Mouse (Mus musculus): ENCODE results near the gene Cdkl1. TPM values are rescaled to one million over a fixed set of nuclear protein-coding genes. Genes with fewer than 3 reads are reported as not detected.

The Cdkl1 gene
- polyA plus RNA-seq, 1 experiment from 2014 or later, result 2.3 TPM

GRCm38 (mm10) chr12:69807399-69807985, 16.4 kb upstream of the Cdkl1 start:
- no peak overlapping the region for H3K27ac ChIP-seq (replicated peaks)
- WGBS, result 80% methylated on average over 11 of the region's 11 CpGs
- no peaks in the 10 kb centered on the region for H3K4me1 ChIP-seq (replicated peaks; ENCODE audit: control insufficient read depth, insufficient read depth)
- H3K27me3 ChIP-seq (ENCODE audit: control insufficient read depth, insufficient read depth, low read length), result no peaks in the 10 kb centered on the region
- no peak for DNase-seq (ENCODE audit: low spot score)
- H3K4me2 ChIP-seq (replicated peaks; ENCODE audit: low read depth), result no peak overlapping the region
- no peak for ATAC-seq (ENCODE audit: low FRiP score, low TSS enrichment)
- H3K9me3 ChIP-seq (ENCODE audit: control insufficient read depth, low read length), result no peaks in the 10 kb centered on the region
- peaks cover 21% of the 10 kb centered on the region for H3K36me3 ChIP-seq (ENCODE audit: control insufficient read depth, insufficient read depth, low read length)
- no peak overlapping the region for H3K9ac ChIP-seq (ENCODE audit: low read length)
- TF ChIP-seq EP300 (optimal IDR thresholded peaks at IDR 0.05), result no peak
- no peak for TF ChIP-seq CTCF (IDR thresholded peaks at IDR 0.05; ENCODE audit: low read depth)
- no peak overlapping the region for H3K4me3 ChIP-seq (ENCODE audit: low read depth, low read length)

- no peaks in the 10 kb centered on the region for H3K4me1 ChIP-seq (replicated peaks; ENCODE audit: control insufficient read depth, insufficient read depth)
- DNase-seq (ENCODE audit: low spot score) (no peak), ATAC-seq (ENCODE audit: low FRiP score, low TSS enrichment) (no peak)
- H3K4me2 ChIP-seq (replicated peaks; ENCODE audit: low read depth), result no peak overlapping the region
- TF ChIP-seq EP300 (optimal IDR thresholded peaks at IDR 0.05), result no peak
- TF ChIP-seq CTCF (IDR thresholded peaks at IDR 0.05; ENCODE audit: low read depth), result no peak
- no peak overlapping the region for H3K4me3 ChIP-seq (ENCODE audit: low read depth, low read length)
- 80% methylated on average over 6 of the region's 6 CpGs for WGBS
- peaks cover 21% of the 10 kb centered on the region for H3K36me3 ChIP-seq (ENCODE audit: control insufficient read depth, insufficient read depth, low read length)
- H3K27me3 ChIP-seq (ENCODE audit: control insufficient read depth, insufficient read depth, low read length), result no peaks in the 10 kb centered on the region
- no peak overlapping the region for H3K9ac ChIP-seq (ENCODE audit: low read length)
- H3K27ac ChIP-seq (replicated peaks), result no peak overlapping the region
- H3K9me3 ChIP-seq (ENCODE audit: control insufficient read depth, low read length), result no peaks in the 10 kb centered on the region
These were observed 14.1 kb upstream of the Cdkl1 start for GRCm38 (mm10) chr12:69805148-69805547.

- Histone ChIP-seq H3K27ac (replicated peaks) (no peak overlapping the region), H3K36me3 (ENCODE audit: control insufficient read depth, insufficient read depth, low read length) (peaks cover 21% of the 10 kb centered on the region), H3K4me1 (replicated peaks; ENCODE audit: control insufficient read depth, insufficient read depth) (no peaks in the 10 kb centered on the region), H3K27me3 (ENCODE audit: control insufficient read depth, insufficient read depth, low read length) (no peaks in the 10 kb centered on the region), H3K9me3 (ENCODE audit: control insufficient read depth, low read length) (no peaks in the 10 kb centered on the region), H3K9ac (ENCODE audit: low read length) (no peak overlapping the region), H3K4me3 (ENCODE audit: low read depth, low read length) (no peak overlapping the region), H3K4me2 (replicated peaks; ENCODE audit: low read depth) (no peak overlapping the region)
- ATAC-seq (ENCODE audit: low FRiP score, low TSS enrichment) (no peak), DNase-seq (ENCODE audit: low spot score) (no peak)
- 90% methylated on average over 10 of the region's 10 CpGs for WGBS
- TF ChIP-seq CTCF (IDR thresholded peaks at IDR 0.05; ENCODE audit: low read depth) (no peak), EP300 (optimal IDR thresholded peaks at IDR 0.05) (no peak)
These were observed 13.5 kb upstream of the Cdkl1 start for GRCm38 (mm10) chr12:69804393-69805070.

- no peak for DNase-seq (ENCODE audit: low spot score)
- 80% methylated on average over 4 of the region's 6 CpGs for WGBS
- Histone ChIP-seq H3K4me3 (ENCODE audit: low read depth, low read length) (no peak overlapping the region), H3K4me1 (replicated peaks; ENCODE audit: control insufficient read depth, insufficient read depth) (no peaks in the 10 kb centered on the region), H3K36me3 (ENCODE audit: control insufficient read depth, insufficient read depth, low read length) (peaks cover 18% of the 10 kb centered on the region), H3K4me2 (replicated peaks; ENCODE audit: low read depth) (no peak overlapping the region), H3K27me3 (ENCODE audit: control insufficient read depth, insufficient read depth, low read length) (no peaks in the 10 kb centered on the region), H3K27ac (replicated peaks) (no peak overlapping the region), H3K9ac (ENCODE audit: low read length) (no peak overlapping the region), H3K9me3 (ENCODE audit: control insufficient read depth, low read length) (no peaks in the 10 kb centered on the region)
- TF ChIP-seq CTCF (IDR thresholded peaks at IDR 0.05; ENCODE audit: low read depth) (no peak), EP300 (optimal IDR thresholded peaks at IDR 0.05) (no peak)
- no peak for ATAC-seq (ENCODE audit: low FRiP score, low TSS enrichment)
These were observed 12.1 kb upstream of the Cdkl1 start for GRCm38 (mm10) chr12:69803196-69803595.

- no peaks in the 10 kb centered on the region for H3K9me3 ChIP-seq (ENCODE audit: control insufficient read depth, low read length)
- no peak overlapping the region for H3K4me2 ChIP-seq (replicated peaks; ENCODE audit: low read depth)
- no peak for TF ChIP-seq CTCF (IDR thresholded peaks at IDR 0.05; ENCODE audit: low read depth)
- TF ChIP-seq EP300 (optimal IDR thresholded peaks at IDR 0.05), result no peak
- H3K36me3 ChIP-seq (ENCODE audit: control insufficient read depth, insufficient read depth, low read length), result peaks cover 10% of the 10 kb centered on the region
- WGBS, result 81% methylated on average over 4 of the region's 4 CpGs
- no peaks in the 10 kb centered on the region for H3K27me3 ChIP-seq (ENCODE audit: control insufficient read depth, insufficient read depth, low read length)
- H3K27ac ChIP-seq (replicated peaks), result no peak overlapping the region
- no peak overlapping the region for H3K9ac ChIP-seq (ENCODE audit: low read length)
- H3K4me3 ChIP-seq (ENCODE audit: low read depth, low read length), result no peak overlapping the region
- ATAC-seq (ENCODE audit: low FRiP score, low TSS enrichment) (no peak), DNase-seq (ENCODE audit: low spot score) (no peak)
- no peaks in the 10 kb centered on the region for H3K4me1 ChIP-seq (replicated peaks; ENCODE audit: control insufficient read depth, insufficient read depth)
These were observed 9.5 kb upstream of the Cdkl1 start for GRCm38 (mm10) chr12:69800586-69800985.

- ATAC-seq (ENCODE audit: low FRiP score, low TSS enrichment) (no peak), DNase-seq (ENCODE audit: low spot score) (no peak)
- no peak overlapping the region for H3K9ac ChIP-seq (ENCODE audit: low read length)
- no peak for TF ChIP-seq CTCF (IDR thresholded peaks at IDR 0.05; ENCODE audit: low read depth)
- TF ChIP-seq EP300 (optimal IDR thresholded peaks at IDR 0.05), result no peak
- H3K27me3 ChIP-seq (ENCODE audit: control insufficient read depth, insufficient read depth, low read length), result no peaks in the 10 kb centered on the region
- WGBS, result 91% methylated on average over 3 of the region's 3 CpGs
- H3K4me2 ChIP-seq (replicated peaks; ENCODE audit: low read depth), result no peak overlapping the region
- no peaks in the 10 kb centered on the region for H3K9me3 ChIP-seq (ENCODE audit: control insufficient read depth, low read length)
- H3K36me3 ChIP-seq (ENCODE audit: control insufficient read depth, insufficient read depth, low read length), result no peaks in the 10 kb centered on the region
- H3K4me1 ChIP-seq (replicated peaks; ENCODE audit: control insufficient read depth, insufficient read depth), result no peaks in the 10 kb centered on the region
- H3K27ac ChIP-seq (replicated peaks), result no peak overlapping the region
- no peak overlapping the region for H3K4me3 ChIP-seq (ENCODE audit: low read depth, low read length)
These were observed 5.2 kb upstream of the Cdkl1 start for GRCm38 (mm10) chr12:69796311-69796710.
